In genomic region chr2:30902256-30902655, GRCm38 (mm10) we compare ENCODE assay signal across 9 mouse cellular contexts. TPM values are rescaled to one million over a fixed set of nuclear protein-coding genes. Genes with fewer than 3 reads are reported as not detected.
DNase-seq lines count a peak whose midpoint lies in the region; ATAC-seq and TF ChIP-seq lines count a peak whose summit lies in the region.
"Had no signal": no experiment of that assay in that cellular context is flagged by ENCODE, and none has a peak within 500 bp of the region (broad histone marks: within the 10 kb centered on the region; RNA-seq: fewer than 3 reads in every experiment).

No protein-coding gene starts in this region.

- peak overlapping the region; percentile 45; the same call in 1 of the 2 replicates for H3K9ac ChIP-seq in hindbrain, postnatal 0 days (replicated peaks; ENCODE audit: low read length)
- H3K9ac ChIP-seq in neural tube, embryonic 14.5 days (replicated peaks; ENCODE audit: low read depth, low read length): 0 out of 2 replicates have a peak overlapping the region, but pooled peaks have one; percentile 21
- H3K9ac ChIP-seq: liver, embryonic 14.5 days had no signal

- peak overlapping the region; percentile 52 for H3K4me3 ChIP-seq in lung, adult 2 months (replicated peaks; ENCODE audit: extremely low read depth, low read depth, low read length)
- H3K4me3 ChIP-seq in embryonic fibroblast, embryonic 13.5 days (ENCODE audit: insufficient read depth, low read length): peak overlapping the region; percentile 32
- peak overlapping the region; percentile 35 for H3K4me3 ChIP-seq in hindbrain, postnatal 0 days (ENCODE audit: low read length)
- peak overlapping the region; percentile 22; the same call in 1 of the 2 replicates for H3K4me3 ChIP-seq in neural tube, embryonic 14.5 days (ENCODE audit: low read depth, low read length)

- no peaks in the 10 kb centered on the region for H3K4me1 ChIP-seq in lung, adult 2 months (ENCODE audit: control insufficient read depth, insufficient read depth, low read length)
- peaks cover 7% of the 10 kb centered on the region; the same call in 1 of the 2 replicates for H3K4me1 ChIP-seq in embryonic fibroblast, embryonic 13.5 days (ENCODE audit: control insufficient read depth, insufficient read depth, low read length)
- peaks cover 6% of the 10 kb centered on the region; the same call in 1 of the 2 replicates for H3K4me1 ChIP-seq in hindbrain, postnatal 0 days (ENCODE audit: insufficient read depth, low read length)
- H3K4me1 ChIP-seq in neural tube, embryonic 14.5 days (ENCODE audit: control insufficient read depth, insufficient read depth, low read length): peaks cover 7% of the 10 kb centered on the region; the same call in 1 of the 2 replicates

- no peaks in the 10 kb centered on the region for H3K36me3 ChIP-seq in hindbrain, postnatal 0 days (ENCODE audit: insufficient read depth, low read length)
- no peaks in the 10 kb centered on the region for H3K36me3 ChIP-seq in neural tube, embryonic 14.5 days (ENCODE audit: control insufficient read depth, insufficient read depth, low read length)

- TF ChIP-seq POLR2A in lung, adult 2 months (IDR thresholded peaks at IDR 0.05; ENCODE audit: borderline replicate concordance, extremely low read depth, low read depth, low read length): no peak
- TF ChIP-seq POLR2A in embryonic fibroblast, embryonic 13.5 days (IDR thresholded peaks at IDR 0.05; ENCODE audit: low read depth, low read length): no peak

- no peak for DNase-seq in lung, adult 2 months
- DNase-seq in lung, postnatal 10 days: no peak
- no peak for DNase-seq in hindbrain, postnatal 0 days (ENCODE audit: low spot score)
- DNase-seq in cerebellum, adult 11 months: no peak
- DNase-seq in thymus, postnatal 0 days (ENCODE audit: low spot score): no peak
- DNase-seq in left cerebral cortex, adult 8-10 months (ENCODE audit: low spot score in 2 of 2): no peak

- TF ChIP-seq CTCF in lung, adult 2 months (IDR thresholded peaks at IDR 0.05; ENCODE audit: insufficient read depth, low read length): no peak
- no peak for TF ChIP-seq CTCF in embryonic fibroblast, embryonic 13.5 days (IDR thresholded peaks at IDR 0.05; ENCODE audit: borderline replicate concordance, insufficient read depth, low read length)
- no peak for TF ChIP-seq CTCF in hindbrain, postnatal 0 days (IDR thresholded peaks at IDR 0.05; ENCODE audit: low read depth)

- no peaks in the 10 kb centered on the region for H3K9me3 ChIP-seq in hindbrain, postnatal 0 days (ENCODE audit: low read length)
- no peaks in the 10 kb centered on the region for H3K9me3 ChIP-seq in neural tube, embryonic 14.5 days (ENCODE audit: control insufficient read depth, low read length)

- no peak for ATAC-seq in hindbrain, postnatal 0 days
- no peak for ATAC-seq in neural tube, embryonic 14.5 days (ENCODE audit: low read depth)

- peak overlapping the region; percentile 66 for H3K4me2 ChIP-seq in hindbrain, postnatal 0 days (ENCODE audit: low read depth, low read length)
- H3K4me2 ChIP-seq in neural tube, embryonic 14.5 days (ENCODE audit: low read depth, low read length): peak overlapping the region; percentile 46

- H3K27me3 ChIP-seq in hindbrain, postnatal 0 days (ENCODE audit: insufficient read depth, low read length): no peaks in the 10 kb centered on the region
- 0 out of 2 replicates have a peak, but pooled peaks cover 4% of the 10 kb centered on the region for H3K27me3 ChIP-seq in neural tube, embryonic 14.5 days (ENCODE audit: control insufficient read depth, insufficient read depth, low read length)

- WGBS in lung, adult 2 months: 38% methylated on average over 8 of the region's 8 CpGs
- 47% methylated on average over 8 of the region's 8 CpGs for WGBS in hindbrain, postnatal 0 days
- 35% methylated on average over 8 of the region's 8 CpGs for WGBS in neural tube, embryonic 14.5 days

- no peak overlapping the region for H3K27ac ChIP-seq in embryonic fibroblast, embryonic 13.5 days (ENCODE audit: insufficient read depth, low read length)
- no peak overlapping the region for H3K27ac ChIP-seq in hindbrain, postnatal 0 days
- no peak overlapping the region for H3K27ac ChIP-seq in neural tube, embryonic 14.5 days (ENCODE audit: low read depth, low read length)
- H3K27ac ChIP-seq: liver, embryonic 14.5 days had no signal

RNA-seq across cellular contexts. Expression of gene Ptges, which starts 27.4 kb away (rescaled TPM):
- polyA plus RNA-seq in lung, adult 2 months (2012; rRNA removed): 39.2 and 42.3 TPM in 2 replicates
- polyA plus RNA-seq in embryonic fibroblast, embryonic 13.5 days (2011; ENCODE audit: insufficient read length, low read depth, missing spikeins): 37.2 and 41.3 TPM in 2 replicates
- 3.6 and 13.3 TPM in 2 replicates for total RNA-seq in hindbrain, postnatal 0 days (2014; rRNA removed)
- 8.4 and 9.0 TPM in 2 replicates for polyA plus RNA-seq in hindbrain, postnatal 0 days (2015; fragmentation: Nextera tagmentation; extraction: Ambion mirVana)
- 1.6 and 1.8 TPM in 2 replicates for polyA plus RNA-seq in neural tube, embryonic 14.5 days (2014; fragmentation: Nextera tagmentation; extraction: Ambion mirVana)
- 3.2 and 3.4 TPM in 2 replicates for polyA plus RNA-seq in thymus, postnatal 0 days (2015; fragmentation: Nextera tagmentation; extraction: Ambion mirVana)
- total RNA-seq in left cerebral cortex, adult 8-10 months (2022): 1 to 10 TPM; 4.3 to 7.3 (median 6.9) TPM

RNA-seq across cellular contexts. Expression of gene Tor1b, which starts 50.5 kb away (rescaled TPM):
- polyA plus RNA-seq in lung, adult 2 months (2012; rRNA removed): 23.6 and 30.2 TPM in 2 replicates
- 43.9 and 47.1 TPM in 2 replicates for polyA plus RNA-seq in embryonic fibroblast, embryonic 13.5 days (2011; ENCODE audit: insufficient read length, low read depth, missing spikeins)
- 22.9 and 25.4 TPM in 2 replicates for total RNA-seq in hindbrain, postnatal 0 days (2014; rRNA removed)
- 18.7 and 20.4 TPM in 2 replicates for polyA plus RNA-seq in hindbrain, postnatal 0 days (2015; fragmentation: Nextera tagmentation; extraction: Ambion mirVana)
- polyA plus RNA-seq in neural tube, embryonic 14.5 days (2014; fragmentation: Nextera tagmentation; extraction: Ambion mirVana): 16.3 and 17.5 TPM in 2 replicates
- 24.2 and 26.1 TPM in 2 replicates for polyA plus RNA-seq in thymus, postnatal 0 days (2015; fragmentation: Nextera tagmentation; extraction: Ambion mirVana)
- 10 to 100 TPM; 25.8 to 29.1 (median 28.0) TPM for total RNA-seq in left cerebral cortex, adult 8-10 months (2022)
